Mouse (Mus musculus): ENCODE measurements around the gene Gramd1b. TPM values are rescaled to one million over a fixed set of nuclear protein-coding genes. Genes with fewer than 3 reads are reported as not detected.
"Not testable (repeated sequence)": the region's sequence is repeated elsewhere in the genome, so short reads cannot be mapped to it uniquely, and the experiment has no call there.

Gene Gramd1b
- polyA plus RNA-seq, 1 experiment = 188 TPM

DNA sequence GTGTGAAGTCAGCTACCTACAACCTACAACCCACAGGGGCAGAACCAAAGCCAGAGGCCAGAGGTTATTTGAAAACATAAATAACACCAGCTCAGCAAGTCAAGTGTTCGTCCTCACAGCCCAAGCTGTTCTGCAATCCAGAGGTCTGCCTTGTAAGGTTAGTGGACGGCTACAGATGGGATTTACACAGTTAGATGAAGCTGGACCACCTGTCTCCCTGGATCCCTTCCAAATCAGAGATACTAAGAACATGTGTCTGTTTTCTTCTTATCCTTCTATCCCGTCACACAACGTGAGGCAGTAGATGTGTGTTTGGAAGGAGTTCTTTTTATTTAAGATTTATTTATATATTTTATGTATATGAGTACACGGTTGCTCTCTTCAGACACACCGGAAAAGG, 21.7 kb downstream of the Gramd1b start:
- Histone ChIP-seq H3K27ac (ENCODE audit: insufficient read depth, low read length) (no peak overlapping the region), H3K4me1 (ENCODE audit: control insufficient read depth, insufficient read depth, low read length) (peaks cover 30% of the 10 kb centered on the region), H3K27me3 (ENCODE audit: control insufficient read depth, insufficient read depth, low read length) (no peaks in the 10 kb centered on the region), H3K4me3 (replicated peaks; ENCODE audit: insufficient read depth, low read depth, low read length) (no peak overlapping the region)
- WGBS = 21% methylated on average over 6 of the region's 6 CpGs
- DNase-seq = peak; percentile 37 to 68
- TF ChIP-seq CTCF (IDR thresholded peaks at IDR 0.05; ENCODE audit: borderline replicate concordance, insufficient read depth, low read depth, low read length) (no peak), POLR2A (IDR thresholded peaks at IDR 0.05; ENCODE audit: borderline replicate concordance, insufficient read depth, low read length) (no peak)

DNA sequence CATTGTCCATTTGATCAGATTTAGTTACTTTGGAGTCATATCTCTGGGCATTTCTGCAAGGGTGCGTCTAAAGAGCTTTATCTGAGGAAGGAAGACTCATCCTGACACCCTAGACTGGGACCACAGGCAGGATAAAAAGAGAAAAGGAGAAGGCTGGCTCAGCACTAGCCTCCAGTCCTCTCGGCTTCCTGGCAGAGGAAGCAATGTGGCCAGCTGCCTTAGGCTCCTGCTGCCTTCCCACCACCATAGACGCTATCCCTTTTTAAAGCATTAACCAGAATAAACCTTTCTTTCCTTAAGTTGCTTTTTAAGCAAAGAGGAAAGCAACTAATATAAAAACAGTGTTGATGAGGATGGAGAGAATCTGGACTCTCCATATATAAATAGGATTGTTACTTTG, 24.6 kb downstream of the Gramd1b start:
- DNase-seq = peak; percentile 20 to 36
- Histone ChIP-seq H3K27me3 (ENCODE audit: control insufficient read depth, insufficient read depth, low read length) (no peaks in the 10 kb centered on the region), H3K4me3 (replicated peaks; ENCODE audit: insufficient read depth, low read depth, low read length) (no peak overlapping the region), H3K4me1 (ENCODE audit: control insufficient read depth, insufficient read depth, low read length) (peaks cover 30% of the 10 kb centered on the region), H3K27ac (ENCODE audit: insufficient read depth, low read length) (no peak overlapping the region)
- TF ChIP-seq POLR2A (IDR thresholded peaks at IDR 0.05; ENCODE audit: borderline replicate concordance, insufficient read depth, low read length) = no peak
- no peak for TF ChIP-seq CTCF (IDR thresholded peaks at IDR 0.05; ENCODE audit: borderline replicate concordance, insufficient read depth, low read depth, low read length)
- 37% methylated on average over 3 of the region's 3 CpGs for WGBS

DNA sequence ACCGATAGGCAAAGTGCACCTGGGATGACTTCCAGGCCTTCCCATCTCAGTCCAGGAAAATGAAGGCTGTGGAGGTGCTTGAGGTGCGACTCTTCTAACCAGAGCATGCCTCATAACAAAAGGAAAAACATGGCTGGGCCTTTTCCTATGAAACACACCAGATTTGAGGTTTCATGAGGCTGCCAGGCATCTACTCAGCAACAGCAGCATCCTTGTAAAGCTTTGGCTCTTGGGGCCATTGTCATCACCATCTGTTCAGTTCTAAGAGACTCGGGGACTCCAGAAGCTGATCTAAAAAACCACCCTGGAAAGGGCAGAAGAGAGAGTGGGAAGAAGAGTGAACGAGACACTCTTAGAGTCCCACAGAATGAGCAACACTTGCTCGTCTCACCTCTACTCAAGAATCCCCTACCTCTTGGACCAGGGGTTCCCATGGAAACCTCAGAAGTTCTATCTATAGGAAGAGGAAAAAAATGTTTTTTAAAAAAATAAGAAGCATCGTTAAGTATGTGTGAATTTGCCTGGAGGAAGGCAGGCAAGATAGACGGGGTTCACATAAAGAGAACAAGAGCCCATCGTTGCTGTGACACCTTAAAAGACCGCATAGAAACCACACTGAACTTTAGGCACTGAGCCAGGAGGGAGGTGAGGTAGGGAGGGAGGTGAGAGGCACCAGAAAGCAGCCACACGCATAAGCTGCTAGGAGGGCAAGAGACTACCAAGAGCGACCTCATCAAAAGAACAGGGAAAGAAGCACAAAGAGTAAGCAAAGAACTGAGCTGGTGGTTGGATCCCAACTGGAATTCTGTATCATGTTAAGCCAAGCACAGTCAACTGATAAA, 25.5 kb downstream of the Gramd1b start:
- H3K27ac ChIP-seq (ENCODE audit: insufficient read depth, low read length) = peak overlapping the region; percentile 73
- 47% methylated on average over 11 of the region's 11 CpGs for WGBS
- H3K27me3 ChIP-seq (ENCODE audit: control insufficient read depth, insufficient read depth, low read length) = no peaks in the 10 kb centered on the region
- H3K4me3 ChIP-seq (replicated peaks; ENCODE audit: insufficient read depth, low read depth, low read length) = no peak overlapping the region
- peak; percentile 52 to 67 for DNase-seq
- TF ChIP-seq CTCF (IDR thresholded peaks at IDR 0.05; ENCODE audit: borderline replicate concordance, insufficient read depth, low read depth, low read length) (no peak), POLR2A (IDR thresholded peaks at IDR 0.05; ENCODE audit: borderline replicate concordance, insufficient read depth, low read length) (no peak)
- H3K4me1 ChIP-seq (ENCODE audit: control insufficient read depth, insufficient read depth, low read length) = peaks cover 30% of the 10 kb centered on the region

DNA sequence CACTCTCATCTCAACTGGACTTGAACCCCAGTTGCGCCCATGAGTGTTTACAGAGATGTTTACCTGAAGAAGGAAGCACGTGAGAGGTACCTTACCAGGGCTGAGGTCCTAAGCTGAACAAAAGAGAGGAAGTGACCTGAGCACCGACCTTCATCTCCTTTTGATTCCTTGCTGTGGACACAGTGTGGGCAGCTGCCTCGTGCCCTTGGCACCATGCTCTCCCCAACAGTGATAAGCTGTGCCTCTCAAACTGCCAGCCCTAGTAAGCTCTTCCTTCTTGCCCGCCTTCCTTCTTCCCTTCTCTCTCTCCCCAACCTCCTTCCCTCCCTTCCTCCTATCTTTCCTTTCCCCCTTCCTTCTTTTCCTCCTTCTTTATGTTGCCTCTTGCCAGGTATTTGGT, 26.3 kb downstream of the Gramd1b start:
- TF ChIP-seq CTCF (IDR thresholded peaks at IDR 0.05; ENCODE audit: borderline replicate concordance, insufficient read depth, low read depth, low read length) (no peak), POLR2A (IDR thresholded peaks at IDR 0.05; ENCODE audit: borderline replicate concordance, insufficient read depth, low read length) (no peak)
- peaks cover 32% of the 10 kb centered on the region for H3K4me1 ChIP-seq (ENCODE audit: control insufficient read depth, insufficient read depth, low read length)
- H3K27me3 ChIP-seq (ENCODE audit: control insufficient read depth, insufficient read depth, low read length) = no peaks in the 10 kb centered on the region
- peak in 1 of 2 experiments; percentile 20 for DNase-seq
- H3K27ac ChIP-seq (ENCODE audit: insufficient read depth, low read length) = peak overlapping the region; percentile 73; the same call in 1 of the 2 replicates
- 50% methylated on average over 5 of the region's 5 CpGs for WGBS
- H3K4me3 ChIP-seq (replicated peaks; ENCODE audit: insufficient read depth, low read depth, low read length) = no peak overlapping the region

DNA sequence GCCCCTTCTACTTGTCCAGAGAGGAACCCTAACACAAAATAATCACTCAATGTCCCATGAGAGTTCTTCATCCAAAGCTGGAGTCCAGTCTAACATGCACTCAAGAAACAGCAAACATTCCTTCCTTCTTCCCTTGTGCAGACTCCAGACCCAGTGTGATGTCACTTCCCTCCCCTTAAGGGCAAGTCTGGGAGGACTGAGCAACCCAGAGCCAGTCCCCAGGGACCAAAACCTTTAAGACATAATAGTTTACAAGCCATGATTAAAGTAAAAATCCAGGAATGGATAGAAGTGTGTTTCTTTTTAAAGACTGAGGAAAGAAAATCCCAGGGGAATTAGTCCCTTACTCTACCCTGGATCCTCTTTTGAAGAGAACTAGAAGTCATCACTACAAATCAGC, 30.5 kb downstream of the Gramd1b start:
- H3K4me1 ChIP-seq (ENCODE audit: control insufficient read depth, insufficient read depth, low read length) = peaks cover 23% of the 10 kb centered on the region
- H3K27me3 ChIP-seq (ENCODE audit: control insufficient read depth, insufficient read depth, low read length) = no peaks in the 10 kb centered on the region
- no peak overlapping the region for H3K27ac ChIP-seq (ENCODE audit: insufficient read depth, low read length)
- TF ChIP-seq POLR2A (IDR thresholded peaks at IDR 0.05; ENCODE audit: borderline replicate concordance, insufficient read depth, low read length) = no peak
- no peak for TF ChIP-seq CTCF (IDR thresholded peaks at IDR 0.05; ENCODE audit: borderline replicate concordance, insufficient read depth, low read depth, low read length)
- no peak overlapping the region for H3K4me3 ChIP-seq (replicated peaks; ENCODE audit: insufficient read depth, low read depth, low read length)
- DNase-seq = no peak

DNA sequence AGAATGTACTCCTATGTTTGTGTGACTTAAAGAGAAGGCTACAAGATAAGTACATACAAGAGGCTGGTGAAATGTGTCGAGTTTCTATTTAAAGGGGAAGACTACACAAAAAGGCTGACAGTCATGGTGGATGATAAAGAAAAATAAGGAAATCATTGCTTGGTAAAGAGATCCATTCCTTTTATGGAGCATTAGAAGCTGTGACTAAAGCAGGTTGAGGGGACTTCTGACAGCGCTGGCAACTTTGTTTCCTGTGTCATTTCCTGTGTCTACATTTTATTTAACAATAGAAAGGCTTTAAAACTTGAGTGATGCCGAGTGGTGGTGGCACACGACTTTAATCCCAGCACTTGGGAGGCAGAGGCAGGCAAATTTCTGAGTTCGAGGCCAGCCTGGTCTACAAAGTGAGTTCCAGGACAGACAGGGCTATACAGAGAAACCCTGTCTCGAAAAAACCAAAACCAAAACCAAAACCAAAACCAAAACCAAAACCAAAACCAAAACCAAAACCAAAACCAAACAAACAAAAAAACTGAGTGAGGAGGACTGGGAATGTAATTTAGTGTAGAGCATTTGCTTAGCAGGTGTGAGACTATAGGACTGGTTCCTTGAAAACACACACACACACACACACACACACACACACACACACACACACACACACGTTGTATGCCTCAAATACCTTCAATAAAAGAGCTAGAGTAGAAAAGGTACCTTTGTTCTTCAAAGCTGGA, 48.7 kb downstream of the Gramd1b start:
- DNase-seq; H3K27me3 ChIP-seq (ENCODE audit: control insufficient read depth, insufficient read depth, low read length); H3K4me3 ChIP-seq (replicated peaks; ENCODE audit: insufficient read depth, low read depth, low read length); H3K4me1 ChIP-seq (ENCODE audit: control insufficient read depth, insufficient read depth, low read length); H3K27ac ChIP-seq (ENCODE audit: insufficient read depth, low read length): not testable (repeated sequence)
- 86% methylated on average over 7 of the region's 7 CpGs for WGBS

DNA sequence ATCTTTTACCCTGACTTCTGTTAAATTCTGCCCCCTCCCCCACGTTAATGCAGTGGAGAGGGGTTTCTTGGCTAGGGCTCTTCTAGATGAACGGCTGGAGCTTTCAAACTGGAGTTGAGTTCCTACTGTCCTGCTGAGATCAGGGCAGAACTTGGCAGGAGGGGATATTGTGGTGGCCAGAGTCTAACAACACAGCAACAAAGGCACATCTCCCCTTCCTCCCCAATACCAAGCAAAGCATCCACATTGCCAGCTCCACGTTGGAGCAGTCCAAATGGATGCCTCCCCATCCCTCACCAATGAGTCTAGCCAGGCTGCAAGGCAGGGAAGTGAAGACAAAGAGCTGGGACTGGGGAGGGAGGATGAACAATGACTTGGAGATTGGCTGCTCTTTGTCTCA, 49.9 kb downstream of the Gramd1b start:
- TF ChIP-seq POLR2A (IDR thresholded peaks at IDR 0.05; ENCODE audit: borderline replicate concordance, insufficient read depth, low read length) = no peak
- Histone ChIP-seq H3K27me3 (ENCODE audit: control insufficient read depth, insufficient read depth, low read length) (no peaks in the 10 kb centered on the region), H3K27ac (ENCODE audit: insufficient read depth, low read length) (no peak overlapping the region), H3K4me3 (replicated peaks; ENCODE audit: insufficient read depth, low read depth, low read length) (no peak overlapping the region), H3K4me1 (ENCODE audit: control insufficient read depth, insufficient read depth, low read length) (peaks cover 9% of the 10 kb centered on the region)
- 10% methylated on average over 3 of the region's 3 CpGs for WGBS
- DNase-seq = peak in 1 of 2 experiments; percentile 32

DNA sequence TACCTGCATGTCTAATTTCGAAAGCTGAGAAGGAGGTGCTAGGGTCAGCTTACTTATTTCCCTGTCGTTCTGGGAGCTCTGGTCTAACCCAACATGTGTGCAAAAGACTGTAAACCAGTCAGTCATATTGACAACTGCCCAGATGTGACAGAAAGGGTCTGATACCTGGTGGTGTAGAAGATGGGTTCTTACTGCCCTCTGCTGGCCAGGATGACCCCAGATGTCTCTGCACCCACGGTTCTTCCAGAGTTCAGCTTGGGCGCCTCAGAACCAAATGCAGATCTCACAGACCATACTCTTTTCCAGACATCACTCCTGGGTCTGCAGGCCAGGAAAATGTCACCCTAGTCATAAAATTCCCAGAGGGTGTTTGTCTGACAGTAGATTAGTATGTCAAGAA, 51.9 kb downstream of the Gramd1b start:
- H3K27ac ChIP-seq (ENCODE audit: insufficient read depth, low read length) = no peak overlapping the region
- no peak for TF ChIP-seq POLR2A (IDR thresholded peaks at IDR 0.05; ENCODE audit: borderline replicate concordance, insufficient read depth, low read length)
- TF ChIP-seq CTCF (IDR thresholded peaks at IDR 0.05; ENCODE audit: borderline replicate concordance, insufficient read depth, low read depth, low read length) = peak; percentile 28; the same call in 1 of the 2 replicates
- no peaks in the 10 kb centered on the region for H3K27me3 ChIP-seq (ENCODE audit: control insufficient read depth, insufficient read depth, low read length)
- H3K4me3 ChIP-seq (replicated peaks; ENCODE audit: insufficient read depth, low read depth, low read length) = no peak overlapping the region
- 69% methylated on average over 4 of the region's 4 CpGs for WGBS
- peaks cover 11% of the 10 kb centered on the region for H3K4me1 ChIP-seq (ENCODE audit: control insufficient read depth, insufficient read depth, low read length)
- no peak for DNase-seq
